Mouse (Mus musculus) large intestine, adult 2 months (tissue): ENCODE measurements around the gene Eno2. TPM values are rescaled to one million over a fixed set of nuclear protein-coding genes. Genes with fewer than 3 reads are reported as not detected.
A peak's percentile ranks its signal among the peaks of the same experiment; 100 is the strongest.
"Not testable (repeated sequence)": the region's sequence is repeated elsewhere in the genome, so short reads cannot be mapped to it uniquely, and the experiment has no call there.

Experiments
- DNase-seq: peaks from one replicate; pipeline ENCODE4 v3.0.0-alpha.2; 2012; ENCODE audit warnings: low read depth, low spot score
- WGBS: fragments of 180-500 bp; shearing (Covaris S2); methylation state at CpG from one replicate; pipeline ENCODE4 v1.1.7; 2018; 5-methylcytosine and 5-hydroxymethylcytosine counted together
- polyA plus RNA-seq: library from polyadenylated mRNA; depleted of rRNA; stranded (reverse); fragments of >200 nt; gene quantifications from 2 replicates; pipeline ENCODE4 v1.2.3, GENCODE M21; 2012

Gene Eno2
- polyA plus RNA-seq, 1 experiment: 4.2 TPM

GRCm38 (mm10) chr6:124807366-124807765 is 37.9 kb upstream of the Eno2 start:
- WGBS: 71% methylated on average over 4 of the region's 4 CpGs
- DNase-seq: no peak

- 75% methylated on average over 7 of the region's 7 CpGs for WGBS
- no peak for DNase-seq
Measured at GRCm38 (mm10) chr6:124806446-124807140, 37.1 kb upstream of the Eno2 start.

DNA sequence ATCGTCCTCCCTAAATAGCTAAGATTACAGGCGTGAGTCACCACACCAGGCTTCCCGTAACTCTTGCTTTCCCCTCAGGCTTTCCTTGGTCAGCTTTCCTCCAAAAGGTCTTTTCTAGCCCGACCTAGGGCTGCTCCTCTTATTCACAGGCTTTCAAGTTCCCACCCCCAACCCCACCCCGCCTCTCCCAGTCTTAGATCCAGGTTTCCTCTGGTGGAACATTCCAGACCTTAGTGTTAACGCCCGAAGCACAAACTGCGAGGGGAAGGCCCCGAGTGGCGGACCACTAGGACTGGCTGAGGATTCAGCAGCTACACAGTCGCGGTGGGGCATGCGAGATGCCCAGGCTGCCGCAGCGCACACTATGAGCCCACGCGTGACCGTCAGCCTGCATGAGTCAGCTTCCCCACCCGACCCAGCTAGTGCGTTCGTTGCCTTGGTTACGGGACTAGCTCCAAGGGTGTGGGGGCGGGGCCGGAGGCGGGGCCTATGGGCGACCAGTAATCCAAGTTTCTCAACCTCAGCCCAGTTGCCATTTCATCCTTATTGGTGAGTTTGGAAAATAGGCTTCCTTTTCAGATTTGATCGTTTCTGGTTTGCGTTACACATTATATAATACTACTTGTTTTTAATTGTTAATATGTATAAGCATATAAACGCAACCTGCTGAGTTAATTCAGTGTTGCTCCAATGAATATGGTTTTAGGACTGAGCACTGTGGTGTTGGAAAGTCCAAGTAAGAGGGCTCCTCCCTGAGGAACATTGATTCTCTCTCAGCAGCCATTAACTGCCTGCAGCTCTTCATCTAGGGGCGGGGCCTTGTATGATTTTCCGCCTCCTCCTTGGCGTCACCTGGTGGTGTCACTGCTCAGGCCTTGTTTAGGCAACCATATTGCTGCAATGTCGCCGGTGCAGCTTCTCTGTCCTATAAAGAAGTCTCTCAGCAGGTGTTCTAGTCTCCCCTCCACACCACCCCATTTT is 36.2 kb upstream of the Eno2 start:
- peak; percentile 96 for DNase-seq
- WGBS: under 1% methylated on average over 34 of the region's 34 CpGs

GRCm38 (mm10) chr6:124804341-124804740 is 34.9 kb upstream of the Eno2 start:
- no peak for DNase-seq
- WGBS: 68% methylated on average over 3 of the region's 3 CpGs

GRCm38 (mm10) chr6:124803691-124804090 is 34.2 kb upstream of the Eno2 start:
- 98% methylated on average over 4 of the region's 4 CpGs for WGBS
- DNase-seq: not testable (repeated sequence)

DNA sequence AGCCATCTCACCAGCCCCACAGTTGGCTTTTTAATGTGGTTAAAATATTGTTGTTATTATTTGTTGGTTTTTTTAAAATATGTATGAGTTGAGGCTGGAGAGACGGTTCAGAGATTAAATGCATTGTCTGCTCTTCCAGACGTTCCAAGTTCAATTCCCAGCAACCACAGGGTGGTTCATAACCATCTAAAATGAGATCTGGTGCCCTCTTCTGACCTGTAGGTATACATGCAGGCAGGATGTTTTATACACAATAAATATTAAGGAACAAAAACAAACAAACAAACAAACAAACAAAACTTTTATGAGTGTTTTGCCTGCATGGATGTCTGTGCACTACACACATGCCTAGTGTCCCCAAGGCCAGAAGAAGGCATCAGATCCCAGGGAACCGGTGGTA is 33.6 kb upstream of the Eno2 start:
- 75% methylated on average over 3 of the region's 3 CpGs for whole genome bisulfite sequencing
- no peak for DNase-seq

- WGBS: 11% methylated on average over 7 of the region's 9 CpGs
- not testable (repeated sequence) for DNase-seq
Measured at GRCm38 (mm10) chr6:124802400-124802799, 32.9 kb upstream of the Eno2 start.

DNA sequence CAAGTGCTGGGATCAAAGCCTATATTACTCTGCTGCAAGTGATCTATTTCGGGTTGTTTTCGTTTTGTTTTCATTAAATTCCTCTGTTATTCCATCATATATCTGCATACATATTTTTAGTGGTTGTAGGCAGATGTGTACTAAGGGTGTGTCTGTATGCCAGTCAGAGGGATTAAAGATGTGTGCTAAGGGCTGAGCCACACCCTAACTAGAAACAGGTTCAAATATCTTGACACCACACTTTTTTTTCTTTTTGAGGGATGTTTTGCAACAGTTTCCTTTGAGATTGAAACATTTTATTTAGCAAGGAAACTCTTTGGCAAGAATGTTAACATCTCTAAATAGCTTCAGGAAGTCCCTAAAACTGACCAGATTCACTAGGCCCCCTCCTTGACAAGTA is 26.7 kb upstream of the Eno2 start:
- 23% methylated on average over 2 of the region's 2 CpGs for WGBS

GRCm38 (mm10) chr6:124795781-124796180 is 26.3 kb upstream of the Eno2 start:
- no peak for DNase-seq
- 34% methylated on average over 4 of the region's 4 CpGs for WGBS

More for the DNA sequence above, 26.7 kb upstream of the Eno2 start:
- DNase-seq: no peak

GRCm38 (mm10) chr6:124791911-124792310 is 22.4 kb upstream of the Eno2 start:
- WGBS: 88% methylated on average over 3 of the region's 3 CpGs

GRCm38 (mm10) chr6:124790121-124790520 is 20.6 kb upstream of the Eno2 start:
- 44% methylated on average over 4 of the region's 4 CpGs for whole genome bisulfite sequencing

More at GRCm38 (mm10) chr6:124791911-124792310, 22.4 kb upstream of the Eno2 start:
- no peak for DNase-seq

GRCm38 (mm10) chr6:124789519-124789918 is 20.0 kb upstream of the Eno2 start:
- 87% methylated on average over 4 of the region's 4 CpGs for WGBS
- DNase-seq: no peak

More at GRCm38 (mm10) chr6:124790121-124790520, 20.6 kb upstream of the Eno2 start:
- DNase-seq: no peak

DNA sequence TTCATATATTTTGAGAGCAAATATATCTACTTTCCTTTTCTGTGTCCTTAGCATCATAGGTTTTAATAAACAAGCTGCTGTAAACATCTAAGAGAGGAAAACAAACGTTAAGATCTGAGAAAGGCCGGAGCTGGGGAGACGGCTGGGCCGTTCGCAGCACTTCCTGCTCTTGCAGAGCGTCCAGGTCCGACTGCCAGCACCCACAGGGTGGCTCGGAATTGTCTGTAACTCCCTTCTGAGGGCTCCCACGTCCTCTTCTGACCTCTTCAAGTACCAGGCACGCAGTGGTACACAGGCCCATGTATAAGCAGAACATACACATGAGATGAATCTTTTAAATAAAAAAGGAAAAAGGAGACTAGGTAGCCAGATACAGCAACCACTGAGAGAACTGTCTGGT is 18.2 kb upstream of the Eno2 start:
- 83% methylated on average over 10 of the region's 10 CpGs for WGBS
- no peak for DNase-seq

DNA sequence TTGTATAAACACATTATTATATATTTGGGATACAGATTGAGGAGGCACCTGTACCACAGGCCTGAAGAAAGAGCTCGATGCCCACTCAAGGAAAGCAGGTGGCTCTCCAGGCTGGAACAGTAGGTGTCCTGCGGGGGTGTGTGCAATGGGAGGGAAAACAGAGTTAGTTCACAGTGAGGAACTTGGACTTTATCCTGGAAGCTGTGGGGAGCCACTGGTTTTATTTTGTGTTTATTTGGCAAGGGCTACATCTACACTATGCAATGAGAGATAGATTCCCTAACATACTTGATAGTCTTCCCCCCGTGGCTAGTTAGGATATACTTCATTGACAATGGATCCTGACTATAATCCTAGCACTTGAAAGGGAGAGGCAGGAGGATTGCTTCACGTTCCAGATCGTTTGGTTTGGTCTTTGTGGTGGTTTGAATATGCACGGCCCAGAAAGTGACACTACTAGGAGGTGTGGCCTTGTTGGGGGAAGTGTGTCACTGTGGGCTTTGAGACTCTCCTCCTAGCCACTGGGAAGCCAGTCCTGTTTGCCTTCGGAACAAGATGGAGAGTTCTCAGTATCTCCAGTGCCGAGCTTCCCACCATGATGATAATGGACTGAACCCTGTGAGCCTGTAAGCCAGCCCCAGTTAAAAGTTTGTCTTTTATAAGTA is 17.4 kb upstream of the Eno2 start:
- 32% methylated on average over 8 of the region's 8 CpGs for WGBS
- no peak for DNase-seq

- WGBS: 9% methylated on average over 6 of the region's 6 CpGs
- DNase-seq: no peak
Measured at GRCm38 (mm10) chr6:124782436-124782835, 13.0 kb upstream of the Eno2 start.

- WGBS: 90% methylated on average over 7 of the region's 7 CpGs
Measured at GRCm38 (mm10) chr6:124780917-124781316, 11.4 kb upstream of the Eno2 start.

GRCm38 (mm10) chr6:124779984-124780416 is 10.5 kb upstream of the Eno2 start:
- 16% methylated on average over 10 of the region's 10 CpGs for WGBS
- DNase-seq: no peak

More at GRCm38 (mm10) chr6:124780917-124781316, 11.4 kb upstream of the Eno2 start:
- DNase-seq: no peak

DNA sequence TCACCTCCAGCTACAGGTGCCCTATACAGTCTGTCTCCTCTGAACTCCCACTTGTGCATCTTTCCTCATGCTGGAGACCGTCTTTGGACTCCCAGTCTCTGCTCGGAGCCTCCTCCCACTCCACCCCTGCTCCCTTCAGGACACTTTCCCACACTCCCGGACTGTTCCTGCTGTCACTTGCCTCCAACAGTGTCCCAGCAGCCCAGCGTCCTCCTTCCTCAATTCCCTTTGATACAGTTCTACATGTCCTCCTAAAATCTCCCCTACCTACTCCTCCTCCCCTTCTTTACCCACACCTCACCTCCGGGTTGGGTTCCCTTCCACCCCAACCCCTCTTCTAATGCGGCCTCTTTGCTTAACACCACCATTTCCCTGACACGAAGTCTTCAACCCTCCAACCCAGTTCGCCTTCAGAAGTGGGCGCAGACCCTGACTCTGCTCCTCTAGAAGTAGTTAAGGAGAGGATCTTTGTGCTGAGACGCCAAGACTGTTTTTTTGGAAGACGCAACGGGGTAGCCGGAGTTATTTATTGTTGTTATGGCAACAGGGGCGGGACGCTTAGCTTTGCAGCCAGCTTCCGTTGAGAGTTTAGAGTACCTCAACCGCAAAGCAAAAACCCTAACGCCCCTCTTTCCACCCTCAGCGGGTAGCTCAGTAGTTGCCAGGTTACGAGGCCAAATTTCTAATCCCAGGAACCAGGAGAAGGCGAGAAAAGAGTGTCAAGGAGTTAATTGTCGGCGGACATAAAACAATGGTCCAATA is 9.9 kb upstream of the Eno2 start, which contains the start of gene Lrrc23:
Gene Lrrc23 (minus strand): TSS at position 506 of the 762 bp plus-strand sequence.
- WGBS: 2% methylated on average over 23 of the region's 23 CpGs
- DNase-seq: no peak

DNA sequence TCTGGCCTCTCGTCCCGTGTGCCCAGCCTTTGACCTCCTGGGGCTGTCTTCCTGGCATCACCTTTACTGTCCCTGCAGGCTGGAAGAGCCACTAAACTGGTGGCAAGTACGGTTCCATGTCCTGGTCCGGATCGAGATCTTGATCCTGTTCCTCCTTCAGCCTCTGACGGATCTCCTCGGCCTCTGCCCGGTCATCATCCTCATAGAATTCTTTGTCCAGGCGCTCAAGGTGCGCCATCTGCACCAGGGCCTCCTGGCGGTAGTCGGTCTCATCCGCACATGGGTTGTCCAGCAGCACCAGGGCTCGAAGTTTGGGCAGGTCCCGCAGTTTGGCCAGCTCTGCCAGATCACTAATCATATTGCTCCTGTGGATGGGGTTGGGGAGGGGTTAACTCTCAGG is 1.0 kb upstream of the Eno2 start:
- WGBS: 92% methylated on average over 15 of the region's 15 CpGs
- DNase-seq: no peak
